Mouse (Mus musculus) liver, embryonic 14.5 days (tissue): ENCODE measurements around the gene Ndufb5.
A peak's percentile ranks its signal among the peaks of the same experiment; 100 is the strongest.

Experiments
- CTCF ChIP-seq: IDR thresholded peaks from 2 replicates; pipeline ENCODE4 v1.5.1; 2016; ENCODE audit warnings: antibody characterized with exemption, low read depth, control low read depth
- EP300 ChIP-seq: IDR thresholded peaks from 2 replicates; pipeline ENCODE4 v1.6.1; 2016; ENCODE audit warnings: antibody characterized with exemption, low read depth

DNA sequence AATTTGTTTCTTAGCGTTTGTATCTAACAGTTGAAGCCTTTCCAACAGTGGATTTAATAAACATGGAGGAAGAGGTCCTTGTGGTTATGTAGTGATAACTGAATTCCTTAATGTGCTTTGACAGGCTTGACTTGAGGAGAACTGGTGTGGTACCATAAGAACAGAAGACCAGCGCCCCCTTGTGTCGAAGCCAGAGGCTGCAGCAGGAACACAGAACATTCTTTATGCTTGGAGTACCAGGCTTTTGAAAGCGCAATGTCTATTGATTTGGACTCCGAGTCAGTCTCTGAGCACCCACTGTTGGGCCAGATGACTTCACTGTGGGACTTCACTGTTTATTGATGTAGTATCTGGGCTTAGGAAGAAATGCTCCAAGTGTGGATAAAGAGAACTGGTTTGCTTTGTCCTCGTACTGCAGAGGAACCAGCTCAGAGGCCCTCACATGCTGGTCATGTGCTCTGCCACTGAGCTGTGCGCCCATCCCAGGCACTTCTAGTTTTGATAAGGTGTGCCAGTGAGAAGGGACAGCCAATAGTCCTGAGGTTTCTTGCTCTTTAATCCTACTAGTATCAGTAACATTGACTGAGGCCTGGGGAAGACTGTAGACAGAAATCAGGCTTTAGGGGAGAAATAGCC lies 38.4 kb upstream of the Ndufb5 start:
- TF ChIP-seq CTCF (peak; percentile 93), EP300 (no peak)
